Mouse (Mus musculus) liver, adult 2 months (tissue): ENCODE data around the gene Ap4s1.

Experiments
- CTCF ChIP-seq: fragments of 200-500 bp; IDR thresholded peaks from 2 replicates; pipeline ENCODE4 v1.5.1; 2011; ENCODE audit warnings: low read depth, low read length, control low read depth
- POLR2A ChIP-seq: fragments of 200-500 bp; IDR thresholded peaks from 2 replicates; pipeline ENCODE4 v1.6.1; 2011; ENCODE audit warnings: low read length, control low read depth; ENCODE audit not compliant: insufficient read depth; ENCODE audit errors: extremely low read depth

DNA sequence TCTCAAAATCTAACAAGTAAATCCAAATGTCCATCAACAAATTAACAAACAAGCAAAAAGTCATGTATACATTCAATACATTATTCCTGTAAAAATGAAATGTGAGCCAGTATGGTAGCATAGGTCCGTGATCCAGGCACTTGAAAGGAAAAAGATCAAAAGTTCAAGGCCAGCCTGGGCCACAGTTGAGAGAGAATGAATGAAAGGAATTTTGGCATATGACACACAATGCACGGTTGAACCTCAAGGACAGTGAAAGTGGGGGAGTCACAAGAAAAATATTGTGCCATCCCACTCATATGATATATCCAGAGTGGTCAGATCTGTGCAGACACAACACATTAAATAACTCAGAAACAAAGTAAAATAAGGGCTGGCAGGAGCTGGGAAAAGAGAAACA is 14.4 kb upstream of the Ap4s1 start:
- TF ChIP-seq CTCF (no peak), POLR2A (no peak)
